Mouse (Mus musculus) small intestine, adult 2 months (tissue): ENCODE data around the gene Spata32. TPM values are rescaled to one million over a fixed set of nuclear protein-coding genes. Genes with fewer than 3 reads are reported as not detected.
A peak's percentile ranks its signal among the peaks of the same experiment; 100 is the strongest.

Source experiments
- H3K27ac ChIP-seq: fragments of 200-500 bp; 2 replicates; pipeline ENCODE4 v1.5.1; 2012; ENCODE audit warnings: low read depth, low read length, control low read depth, inconsistent platforms; ENCODE audit not compliant: insufficient read depth
- H3K27me3 ChIP-seq: fragments of 200-500 bp; 2 replicates; pipeline ENCODE4 v1.6.1; 2012; ENCODE audit warnings: mild to moderate bottlenecking, moderate library complexity, low read length, inconsistent platforms; ENCODE audit not compliant: control insufficient read depth, insufficient read depth
- H3K36me3 ChIP-seq: fragments of 200-500 bp; 2 replicates; pipeline ENCODE4 v1.6.1; 2012; ENCODE audit warnings: mild to moderate bottlenecking, low read length, control low read depth, inconsistent platforms; ENCODE audit not compliant: control insufficient read depth, insufficient read depth
- H3K4me1 ChIP-seq: fragments of 200-500 bp; 2 replicates; pipeline ENCODE4 v1.6.1; 2012; ENCODE audit warnings: low read length, inconsistent platforms, mixed read lengths; ENCODE audit not compliant: control insufficient read depth, insufficient read depth, insufficient read length
- H3K4me3 ChIP-seq: fragments of 200-500 bp; 2 replicates; pipeline ENCODE4 v1.5.1; 2012; ENCODE audit warnings: low read depth, mild to moderate bottlenecking, control low read depth, inconsistent platforms, low read length, moderate library complexity
- CTCF ChIP-seq: fragments of 200-500 bp; IDR thresholded peaks from 2 replicates; pipeline ENCODE4 v1.5.1; 2012; ENCODE audit warnings: low read depth, mild to moderate bottlenecking, control low read depth, inconsistent platforms, low read length, moderate library complexity, mixed read lengths; ENCODE audit not compliant: insufficient replicate concordance, insufficient read length; ENCODE audit errors: extremely low read depth
- POLR2A ChIP-seq: fragments of 200-500 bp; IDR thresholded peaks from 2 replicates; pipeline ENCODE4 v1.6.1; 2012; ENCODE audit warnings: low read depth, mild to moderate bottlenecking, control low read depth, inconsistent platforms, low read length, moderate library complexity
- WGBS: fragments of 180-500 bp; shearing (Covaris S2); methylation state at CpG from one replicate; pipeline ENCODE4 v1.1.7; 2018; 5-methylcytosine and 5-hydroxymethylcytosine counted together
- polyA plus RNA-seq: library from polyadenylated mRNA; depleted of rRNA; stranded (reverse); fragments of >200 nt; gene quantifications from 2 replicates; pipeline ENCODE4 v1.2.3, GENCODE M21; 2012

The Spata32 gene
- polyA plus RNA-seq, 1 experiment: not detected

- H3K4me1 ChIP-seq: peaks cover 21% of the 10 kb centered on the region
- WGBS: 69% methylated on average over 5 of the region's 5 CpGs
- no peaks in the 10 kb centered on the region for H3K27me3 ChIP-seq
- H3K36me3 ChIP-seq: no peaks in the 10 kb centered on the region
- no peak overlapping the region for H3K4me3 ChIP-seq
- TF ChIP-seq POLR2A (no peak), CTCF (no peak)
- no peak overlapping the region for H3K27ac ChIP-seq
Measured at GRCm38 (mm10) chr11:103253605-103254004, 35.4 kb upstream of the Spata32 start.

DNA sequence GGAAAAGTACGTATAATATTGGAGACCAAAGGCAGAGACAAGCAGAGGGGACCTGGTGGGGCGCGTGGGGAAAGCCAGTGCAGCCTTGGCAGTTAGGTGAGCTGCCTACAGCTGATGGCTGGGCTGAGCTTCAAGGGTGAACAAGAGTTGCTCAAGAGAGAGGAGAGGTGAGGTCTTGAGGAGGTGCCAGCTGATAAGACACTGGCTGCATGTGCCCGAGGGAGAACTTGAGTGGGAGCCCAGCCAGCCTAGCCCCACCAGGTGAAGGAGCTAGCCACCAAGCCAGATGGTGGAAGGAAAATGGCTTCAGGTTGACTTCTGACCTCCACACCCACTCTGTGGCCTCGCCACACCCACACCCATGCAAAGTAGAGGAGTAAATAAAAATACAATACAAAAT lies 34.1 kb upstream of the Spata32 start:
- TF ChIP-seq CTCF (no peak), POLR2A (no peak)
- WGBS: 33% methylated on average over 5 of the region's 5 CpGs
- Histone ChIP-seq H3K4me1 (peaks cover 23% of the 10 kb centered on the region), H3K4me3 (no peak overlapping the region), H3K27ac (peak overlapping the region; percentile 38), H3K27me3 (no peaks in the 10 kb centered on the region), H3K36me3 (no peaks in the 10 kb centered on the region)

DNA sequence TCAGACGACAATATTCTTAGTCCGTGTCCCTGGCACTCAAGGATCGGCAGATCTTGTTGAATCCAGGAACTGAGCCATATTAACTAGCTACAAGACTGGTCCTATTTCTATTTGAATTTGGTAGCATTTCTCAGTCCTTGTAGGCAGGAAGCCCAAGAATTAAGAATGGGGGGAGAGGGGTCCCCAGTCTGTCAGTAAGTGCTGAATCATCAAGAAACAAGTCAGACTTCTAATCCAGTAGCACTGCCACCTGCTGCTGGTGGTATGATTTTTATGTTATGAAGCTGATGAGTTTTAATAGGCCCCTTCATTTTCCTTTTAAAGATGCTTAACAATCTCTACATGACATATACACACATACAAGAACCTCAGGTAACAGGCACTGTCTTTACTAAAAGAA lies 32.1 kb upstream of the Spata32 start:
- TF ChIP-seq POLR2A (no peak), CTCF (no peak)
- H3K36me3 ChIP-seq: no peaks in the 10 kb centered on the region
- no peak overlapping the region for H3K4me3 ChIP-seq
- no peaks in the 10 kb centered on the region for H3K27me3 ChIP-seq
- peaks cover 39% of the 10 kb centered on the region for H3K4me1 ChIP-seq
- H3K27ac ChIP-seq: no peak overlapping the region
- 90% methylated on average over 3 of the region's 3 CpGs for WGBS

- TF ChIP-seq POLR2A: no peak
- no peak for TF ChIP-seq CTCF
- Histone ChIP-seq H3K27ac (peak overlapping the region; percentile 28), H3K36me3 (no peaks in the 10 kb centered on the region), H3K4me1 (peaks cover 42% of the 10 kb centered on the region), H3K27me3 (no peaks in the 10 kb centered on the region), H3K4me3 (no peak overlapping the region)
- 67% methylated on average over 6 of the region's 6 CpGs for WGBS
Measured at GRCm38 (mm10) chr11:103249509-103249908, 31.3 kb upstream of the Spata32 start.

DNA sequence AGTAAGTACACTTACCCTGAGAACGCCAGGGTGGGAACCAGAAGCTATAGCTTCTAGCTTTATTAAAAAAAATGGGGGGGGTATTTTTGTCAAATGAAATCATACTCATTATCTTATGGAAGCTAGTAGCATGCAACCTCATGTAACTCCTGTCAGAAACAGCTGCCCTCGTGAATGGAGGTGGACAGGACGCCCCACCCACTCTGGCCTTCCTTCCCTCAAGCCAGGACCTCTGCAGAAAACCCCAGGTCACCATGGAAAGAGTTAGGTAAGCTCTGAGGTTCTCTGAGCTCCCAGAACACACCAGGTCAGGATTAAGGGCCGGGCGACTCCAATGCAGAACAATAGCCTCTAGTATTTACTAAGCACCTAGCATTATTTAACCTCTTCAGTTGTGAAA lies 30.6 kb upstream of the Spata32 start:
- Histone ChIP-seq H3K27ac (peak overlapping the region; percentile 28; the same call in 1 of the 2 replicates), H3K27me3 (no peaks in the 10 kb centered on the region), H3K4me3 (no peak overlapping the region), H3K36me3 (no peaks in the 10 kb centered on the region; the same call in 1 of the 2 replicates), H3K4me1 (peaks cover 41% of the 10 kb centered on the region)
- WGBS: 82% methylated on average over 5 of the region's 5 CpGs
- TF ChIP-seq CTCF: no peak
- no peak for TF ChIP-seq POLR2A

GRCm38 (mm10) chr11:103247504-103248177 lies 29.4 kb upstream of the Spata32 start:
- Histone ChIP-seq H3K4me1 (peaks cover 30% of the 10 kb centered on the region), H3K27ac (peak overlapping the region; percentile 23; the same call in 1 of the 2 replicates)
- WGBS: 67% methylated on average over 11 of the region's 11 CpGs

DNA sequence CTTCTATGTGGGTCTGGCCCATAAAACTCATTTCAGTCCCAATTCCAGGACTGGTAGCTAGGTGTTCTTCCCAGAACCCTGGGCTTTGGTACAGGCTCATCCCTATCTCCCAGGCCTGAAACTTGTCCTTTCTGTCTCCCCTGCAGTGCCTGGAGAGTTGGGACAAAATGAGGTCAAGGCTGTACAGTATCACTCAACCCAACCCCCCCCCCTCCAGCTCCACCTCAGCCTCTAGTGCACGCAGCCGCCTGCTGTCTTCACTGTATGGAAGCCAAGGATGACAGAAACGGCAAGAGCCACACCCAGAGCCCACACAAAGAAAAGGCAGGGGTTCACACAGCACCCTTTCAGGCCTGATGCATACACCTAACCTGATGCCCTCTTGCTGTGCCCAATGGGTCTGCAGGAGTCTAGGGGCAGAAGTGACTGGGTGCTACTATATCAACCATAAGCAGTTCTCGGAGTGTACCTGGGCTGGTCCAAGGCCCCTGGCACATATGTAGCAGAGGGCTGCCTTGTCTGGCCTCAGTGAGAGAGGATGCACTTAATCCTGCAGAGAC lies 28.6 kb upstream of the Spata32 start:
- peaks cover 22% of the 10 kb centered on the region for H3K4me1 ChIP-seq
- no peaks in the 10 kb centered on the region for H3K27me3 ChIP-seq
- peak overlapping the region; percentile 70 for H3K27ac ChIP-seq
- TF ChIP-seq POLR2A (no peak), CTCF (no peak)
- no peak overlapping the region for H3K4me3 ChIP-seq
- H3K36me3 ChIP-seq: no peaks in the 10 kb centered on the region; the same call in 1 of the 2 replicates
- WGBS: 32% methylated on average over 4 of the region's 4 CpGs

More at GRCm38 (mm10) chr11:103247504-103248177, 29.4 kb upstream of the Spata32 start:
- Histone ChIP-seq H3K36me3 (no peaks in the 10 kb centered on the region; the same call in 1 of the 2 replicates), H3K27me3 (no peaks in the 10 kb centered on the region), H3K4me3 (no peak overlapping the region)
- TF ChIP-seq CTCF (no peak), POLR2A (no peak)
